ENCODE assay signal across 23 mouse cellular contexts in the genomic region with DNA sequence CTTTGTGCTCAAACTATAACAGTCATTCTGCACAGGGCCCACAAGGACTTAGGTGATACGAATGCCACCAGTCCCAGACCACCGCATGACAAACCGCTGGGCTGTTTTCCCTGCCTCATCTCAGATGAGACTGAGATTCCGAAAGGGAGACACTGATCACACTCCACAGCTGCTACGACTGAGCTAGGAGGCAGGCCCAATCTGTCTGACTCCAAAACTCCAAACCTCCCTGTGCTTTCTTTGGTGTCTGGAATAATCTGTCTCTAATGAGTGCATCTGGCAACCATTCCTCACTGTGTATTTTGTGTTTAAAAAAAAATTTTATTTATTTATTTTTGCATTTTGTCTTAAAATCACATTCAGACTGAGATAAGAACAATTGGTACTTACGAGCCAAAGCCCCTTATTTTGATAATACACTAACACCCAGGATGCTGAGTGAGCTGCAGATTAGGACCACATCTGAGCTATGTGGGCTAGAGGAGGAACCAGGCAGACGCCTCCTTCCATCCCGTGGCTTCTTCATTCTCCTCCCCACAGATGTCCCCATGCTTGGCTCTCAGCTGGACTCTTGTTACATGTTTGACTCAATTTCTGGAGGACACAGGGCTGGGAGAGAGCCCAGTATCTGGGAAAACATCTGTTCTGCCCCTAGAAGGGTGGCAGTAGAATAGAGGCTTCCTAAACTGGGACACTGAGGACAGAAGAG.
DNase-seq lines count a peak whose midpoint lies in the region; ATAC-seq and TF ChIP-seq lines count a peak whose summit lies in the region.
"Had no signal": no experiment of that assay in that cellular context is flagged by ENCODE, and none has a peak within 500 bp of the region (broad histone marks: within the 10 kb centered on the region; RNA-seq: fewer than 3 reads in every experiment).

No protein-coding gene starts in this region.

- no peak for TF ChIP-seq EP300 in lung, postnatal 0 days (IDR thresholded peaks at IDR 0.05)

- H3K27me3 ChIP-seq in forebrain, embryonic 15.5 days = peaks cover 6% of the 10 kb centered on the region; the same call in 1 of the 2 replicates
- H3K27me3 ChIP-seq in forebrain, embryonic 13.5 days = peaks cover 33% of the 10 kb centered on the region
- no peaks in the 10 kb centered on the region; the same call in 1 of the 2 replicates for H3K27me3 ChIP-seq in hindbrain, embryonic 14.5 days (ENCODE audit: control insufficient read depth, insufficient read depth, low read length)
- H3K27me3 ChIP-seq in hindbrain, embryonic 13.5 days = no peaks in the 10 kb centered on the region
- no peaks in the 10 kb centered on the region for H3K27me3 ChIP-seq in lung, postnatal 0 days (replicated peaks; ENCODE audit: insufficient read depth, low read length)

- peaks cover 7% of the 10 kb centered on the region for H3K4me1 ChIP-seq in forebrain, embryonic 15.5 days
- peaks cover 6% of the 10 kb centered on the region; the same call in 1 of the 2 replicates for H3K4me1 ChIP-seq in forebrain, embryonic 13.5 days
- peaks cover 26% of the 10 kb centered on the region for H3K4me1 ChIP-seq in hindbrain, embryonic 14.5 days (replicated peaks; ENCODE audit: control insufficient read depth, insufficient read depth, low read length)
- peaks cover 62% of the 10 kb centered on the region for H3K4me1 ChIP-seq in hindbrain, embryonic 13.5 days (replicated peaks)
- no peaks in the 10 kb centered on the region for H3K4me1 ChIP-seq in lung, postnatal 0 days (ENCODE audit: insufficient read depth, low read depth, low read length)
- H3K4me1 ChIP-seq: embryonic facial prominence, embryonic 15.5 days had no signal

- 74% methylated on average over 8 of the region's 8 CpGs for WGBS in forebrain, embryonic 15.5 days
- WGBS in forebrain, embryonic 13.5 days = 81% methylated on average over 8 of the region's 8 CpGs
- WGBS in hindbrain, embryonic 14.5 days = 75% methylated on average over 8 of the region's 8 CpGs
- 77% methylated on average over 8 of the region's 8 CpGs for WGBS in hindbrain, embryonic 13.5 days
- WGBS in lung, postnatal 0 days = 70% methylated on average over 8 of the region's 8 CpGs

- H3K4me3 ChIP-seq in forebrain, embryonic 15.5 days = no peak overlapping the region
- no peak overlapping the region for H3K4me3 ChIP-seq in forebrain, embryonic 13.5 days
- no peak overlapping the region for H3K4me3 ChIP-seq in hindbrain, embryonic 14.5 days (replicated peaks; ENCODE audit: low read length)
- no peak overlapping the region for H3K4me3 ChIP-seq in hindbrain, embryonic 13.5 days
- no peak overlapping the region for H3K4me3 ChIP-seq in lung, postnatal 0 days (ENCODE audit: low read depth, low read length)
- H3K4me3 ChIP-seq: embryonic facial prominence, embryonic 15.5 days; erythroblast, embryonic 14.5 days; forebrain, embryonic 10.5 days; heart, embryonic 10.5 days had no signal

- no peaks in the 10 kb centered on the region for H3K36me3 ChIP-seq in forebrain, embryonic 15.5 days
- no peaks in the 10 kb centered on the region for H3K36me3 ChIP-seq in forebrain, embryonic 13.5 days (ENCODE audit: poor library complexity, severe bottlenecking)
- H3K36me3 ChIP-seq in hindbrain, embryonic 14.5 days (replicated peaks; ENCODE audit: control insufficient read depth, insufficient read depth) = no peaks in the 10 kb centered on the region
- no peaks in the 10 kb centered on the region for H3K36me3 ChIP-seq in hindbrain, embryonic 13.5 days
- no peaks in the 10 kb centered on the region for H3K36me3 ChIP-seq in lung, postnatal 0 days (ENCODE audit: insufficient read depth, low read length)
- H3K36me3 ChIP-seq: embryonic facial prominence, embryonic 15.5 days; forebrain, embryonic 10.5 days; G1E; heart, embryonic 10.5 days had no signal

- no peak for TF ChIP-seq CTCF in lung, postnatal 0 days (IDR thresholded peaks at IDR 0.05)

- H3K4me2 ChIP-seq in forebrain, embryonic 15.5 days (replicated peaks) = no peak overlapping the region
- H3K4me2 ChIP-seq in forebrain, embryonic 13.5 days = no peak overlapping the region
- no peak overlapping the region for H3K4me2 ChIP-seq in hindbrain, embryonic 14.5 days (replicated peaks)
- no peak overlapping the region for H3K4me2 ChIP-seq in hindbrain, embryonic 13.5 days
- no peak overlapping the region for H3K4me2 ChIP-seq in lung, postnatal 0 days (replicated peaks; ENCODE audit: low read depth, low read length)
- H3K4me2 ChIP-seq: embryonic facial prominence, embryonic 15.5 days had no signal

- H3K9ac ChIP-seq in forebrain, embryonic 15.5 days (replicated peaks) = no peak overlapping the region
- H3K9ac ChIP-seq in forebrain, embryonic 13.5 days = no peak overlapping the region
- no peak overlapping the region for H3K9ac ChIP-seq in hindbrain, embryonic 14.5 days
- no peak overlapping the region for H3K9ac ChIP-seq in hindbrain, embryonic 13.5 days
- no peak overlapping the region for H3K9ac ChIP-seq in lung, postnatal 0 days (replicated peaks; ENCODE audit: low read depth)
- H3K9ac ChIP-seq: embryonic facial prominence, embryonic 15.5 days had no signal

- 0 out of 2 replicates have a peak, but pooled peaks have one; percentile 14 for ATAC-seq in forebrain, embryonic 15.5 days (replicated peaks)
- ATAC-seq in forebrain, embryonic 13.5 days = no peak
- no peak for ATAC-seq in hindbrain, embryonic 14.5 days (ENCODE audit: low FRiP score)
- no peak for ATAC-seq in hindbrain, embryonic 13.5 days (ENCODE audit: low FRiP score)
- ATAC-seq in lung, postnatal 0 days = peak; percentile 41; the same call in 1 of the 2 replicates
- ATAC-seq: CD4-positive, CD25-positive, alpha-beta regulatory T cell, adult 4 months; hindbrain, postnatal 0 days had no signal

- H3K27ac ChIP-seq in forebrain, embryonic 15.5 days (replicated peaks) = no peak overlapping the region
- no peak overlapping the region for H3K27ac ChIP-seq in forebrain, embryonic 13.5 days
- H3K27ac ChIP-seq in hindbrain, embryonic 14.5 days = 0 out of 2 replicates have a peak overlapping the region, but pooled peaks have one; percentile 1
- H3K27ac ChIP-seq in hindbrain, embryonic 13.5 days = no peak overlapping the region
- no peak overlapping the region for H3K27ac ChIP-seq in lung, postnatal 0 days (ENCODE audit: low read length)
- H3K27ac ChIP-seq: embryonic facial prominence, embryonic 15.5 days; forebrain, embryonic 10.5 days; heart, embryonic 10.5 days; hindbrain, postnatal 0 days had no signal

- H3K9me3 ChIP-seq in forebrain, embryonic 15.5 days = no peaks in the 10 kb centered on the region
- H3K9me3 ChIP-seq in forebrain, embryonic 13.5 days (replicated peaks) = no peaks in the 10 kb centered on the region
- H3K9me3 ChIP-seq in hindbrain, embryonic 14.5 days (ENCODE audit: control insufficient read depth, low read length) = no peaks in the 10 kb centered on the region
- H3K9me3 ChIP-seq in hindbrain, embryonic 13.5 days = no peaks in the 10 kb centered on the region
- H3K9me3 ChIP-seq in lung, postnatal 0 days (ENCODE audit: low read length) = no peaks in the 10 kb centered on the region
- H3K9me3 ChIP-seq: embryonic facial prominence, embryonic 15.5 days; forebrain, embryonic 10.5 days; heart, embryonic 10.5 days had no signal

- intact Hi-C loops in heart, postnatal 14 days (cut with DNase I) = no loop called here

- no peak for DNase-seq in hindbrain, embryonic 14.5 days (ENCODE audit: low spot score)
- peak; percentile 22 for DNase-seq in lung, postnatal 0 days (ENCODE audit: low spot score)
- DNase-seq in lung, postnatal 25 days (ENCODE audit: low spot score) = no peak
- DNase-seq in heart, postnatal 14 days = no peak
- DNase-seq: adrenal gland, adult 8-10 months; B cell, adult 2 months; cerebellum, adult 11 months; cerebellum, adult 8-10 months; cerebellum, postnatal 14 days; embryo, embryonic 11 days; gastrocnemius, postnatal 10 days; heart, adult 18-20 months; heart, postnatal 10 days had no signal

Comparison
In these comparisons a context has a peak if more than half of its experiments do, and no peak if none do; other contexts are left out.
1. ATAC-seq: peak in forebrain, embryonic 15.5 days (single experiment) and lung, postnatal 0 days (single experiment); none in forebrain, embryonic 13.5 days (single experiment), hindbrain, embryonic 14.5 days (single experiment) and hindbrain, embryonic 13.5 days (single experiment).